Mouse (Mus musculus): Measurements from ENCODE around the gene 1700012B07Rik.

- no peak for TF ChIP-seq CTCF (IDR thresholded peaks at IDR 0.05; ENCODE audit: borderline replicate concordance, insufficient read depth, low read depth, low read length)
- TF ChIP-seq POLR2A (IDR thresholded peaks at IDR 0.05; ENCODE audit: borderline replicate concordance, insufficient read depth, low read length) = no peak
Measured at GRCm38 (mm10) chr11:109844466-109844865, 16.6 kb upstream of the 1700012B07Rik start.

Measured in cerebellum, adult 2 months (tissue).